Mouse (Mus musculus): ENCODE results near the gene Naa20. TPM values are rescaled to one million over a fixed set of nuclear protein-coding genes. Genes with fewer than 3 reads are reported as not detected.

Naa20 gene
- polyA plus RNA-seq, 1 experiment from 2014 or later, result 122 TPM

DNA sequence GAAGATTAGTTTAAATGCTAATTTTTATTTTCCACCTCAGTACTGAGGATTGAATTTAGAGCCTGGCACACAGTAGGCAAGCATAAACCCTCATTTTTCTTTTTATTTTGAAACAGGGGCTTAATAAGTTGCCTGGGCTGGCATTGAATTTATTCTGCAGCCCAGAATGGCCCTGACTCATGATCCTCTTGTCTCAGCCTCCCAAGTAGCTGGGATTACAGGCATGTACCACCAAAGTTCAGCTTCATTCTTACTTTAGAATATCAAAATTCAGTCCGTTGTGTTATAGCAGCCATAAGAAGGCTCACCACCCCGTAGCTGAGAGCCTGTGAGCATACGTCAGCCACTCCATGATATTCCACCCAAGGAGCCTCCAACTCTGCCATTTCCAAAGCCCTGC lies 35.7 kb upstream of the Naa20 start:
- Histone ChIP-seq H3K9me3 (replicated peaks; ENCODE audit: control insufficient read depth, low read length, poor library complexity, severe bottlenecking) (no peaks in the 10 kb centered on the region), H3K4me3 (ENCODE audit: low read depth, low read length) (no peak overlapping the region), H3K27ac (ENCODE audit: low read length) (no peak overlapping the region), H3K4me1 (ENCODE audit: control insufficient read depth, insufficient read depth, low read length) (peaks cover 6% of the 10 kb centered on the region), H3K4me2 (ENCODE audit: low read length) (no peak overlapping the region), H3K9ac (ENCODE audit: low read depth, low read length) (no peak overlapping the region), H3K36me3 (ENCODE audit: control insufficient read depth, insufficient read depth, low read length) (no peaks in the 10 kb centered on the region), H3K27me3 (ENCODE audit: control insufficient read depth, insufficient read depth, low read depth, low read length) (no peaks in the 10 kb centered on the region)
- WGBS, result 95% methylated on average over 3 of the region's 3 CpGs
- ATAC-seq, result no peak

DNA sequence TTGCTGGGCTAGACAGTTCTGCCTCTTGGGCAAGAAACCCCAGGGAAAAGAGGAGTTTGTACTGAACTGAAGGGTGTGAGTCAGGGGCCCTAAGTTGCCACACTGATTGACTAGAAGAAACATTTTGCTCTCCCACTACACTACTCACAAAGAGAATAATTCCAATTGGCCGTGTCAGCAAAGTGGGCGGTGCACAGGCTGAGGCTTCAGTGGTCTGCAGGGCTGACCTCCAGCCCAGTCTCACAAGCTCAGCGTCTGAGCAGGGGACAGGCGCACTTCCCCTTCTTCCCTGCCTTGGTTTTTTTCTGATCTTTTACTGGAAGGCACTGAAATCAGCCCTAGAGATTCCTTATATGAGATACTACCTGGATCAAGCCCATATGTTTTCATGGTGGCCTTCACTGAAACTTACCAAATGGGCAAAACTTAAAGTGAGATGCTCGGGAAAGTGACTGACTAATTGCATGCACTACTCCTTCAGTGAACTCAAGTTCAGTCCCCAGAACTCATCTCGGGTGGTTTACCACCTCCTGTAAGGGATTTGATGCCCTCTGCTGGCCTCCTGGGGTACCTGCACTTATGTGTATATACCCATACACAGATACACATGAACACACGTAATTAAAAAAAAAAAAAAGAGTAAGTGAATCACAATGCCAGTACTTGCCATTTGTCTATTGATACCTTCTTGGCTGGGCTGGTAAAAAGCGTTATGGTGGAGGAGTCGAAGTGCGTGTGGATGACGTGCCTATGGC lies 35.0 kb upstream of the Naa20 start:
- Histone ChIP-seq H3K4me2 (ENCODE audit: low read length) (no peak overlapping the region), H3K36me3 (ENCODE audit: control insufficient read depth, insufficient read depth, low read length) (no peaks in the 10 kb centered on the region), H3K4me1 (ENCODE audit: control insufficient read depth, insufficient read depth, low read length) (peaks cover 3% of the 10 kb centered on the region), H3K9ac (ENCODE audit: low read depth, low read length) (no peak overlapping the region), H3K27ac (ENCODE audit: low read length) (no peak overlapping the region), H3K27me3 (ENCODE audit: control insufficient read depth, insufficient read depth, low read depth, low read length) (no peaks in the 10 kb centered on the region), H3K4me3 (ENCODE audit: low read depth, low read length) (no peak overlapping the region), H3K9me3 (replicated peaks; ENCODE audit: control insufficient read depth, low read length, poor library complexity, severe bottlenecking) (no peaks in the 10 kb centered on the region)
- 94% methylated on average over 11 of the region's 11 CpGs for whole genome bisulfite sequencing
- ATAC-seq, result no peak

DNA sequence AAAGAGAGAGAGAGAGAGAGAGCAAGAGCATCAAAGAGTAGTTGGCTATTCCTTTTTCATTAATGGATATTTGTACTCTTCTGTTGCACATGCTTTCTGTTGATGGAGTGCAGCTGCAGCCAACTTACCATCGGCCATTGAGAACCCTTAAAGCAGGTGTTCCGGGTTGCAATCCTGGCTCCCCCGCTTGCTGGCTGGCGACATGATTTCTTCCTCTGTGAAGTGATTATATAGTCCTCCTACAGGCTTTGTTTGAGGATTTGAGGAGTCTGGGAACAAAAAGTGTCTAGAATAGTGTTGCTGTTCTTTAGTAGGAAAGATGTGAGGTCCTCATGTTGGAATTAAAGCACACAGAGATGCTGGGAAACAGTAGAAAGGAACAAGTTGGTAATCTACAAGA lies 30.6 kb upstream of the Naa20 start:
- no peaks in the 10 kb centered on the region for H3K36me3 ChIP-seq (ENCODE audit: control insufficient read depth, insufficient read depth, low read length)
- no peak overlapping the region for H3K9ac ChIP-seq (ENCODE audit: low read depth, low read length)

DNA sequence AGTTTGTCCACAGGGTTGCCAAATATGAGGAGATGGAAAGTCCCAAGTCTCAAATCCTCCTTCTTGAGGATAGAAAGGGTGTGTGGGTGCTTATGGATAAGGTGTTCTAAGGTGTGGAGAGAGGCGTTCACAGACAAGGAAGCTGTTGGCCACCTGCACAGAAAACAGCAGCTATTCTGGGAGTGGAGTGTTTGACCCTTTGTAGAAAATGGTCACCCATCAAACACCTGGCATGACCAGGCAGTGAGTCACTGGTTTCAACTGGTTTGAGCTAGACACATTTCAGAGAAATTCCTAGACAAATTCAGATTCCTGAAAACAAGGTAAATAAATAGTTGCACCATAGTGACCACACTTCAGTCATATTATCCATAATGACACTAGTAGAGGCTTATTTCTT lies 29.8 kb upstream of the Naa20 start:
- H3K9me3 ChIP-seq (replicated peaks; ENCODE audit: control insufficient read depth, low read length, poor library complexity, severe bottlenecking), result no peaks in the 10 kb centered on the region
- no peak overlapping the region for H3K4me2 ChIP-seq (ENCODE audit: low read length)
- H3K27me3 ChIP-seq (ENCODE audit: control insufficient read depth, insufficient read depth, low read depth, low read length), result no peaks in the 10 kb centered on the region
- no peaks in the 10 kb centered on the region for H3K36me3 ChIP-seq (ENCODE audit: control insufficient read depth, insufficient read depth, low read length)
- no peak overlapping the region for H3K4me3 ChIP-seq (ENCODE audit: low read depth, low read length)
- H3K4me1 ChIP-seq (ENCODE audit: control insufficient read depth, insufficient read depth, low read length), result no peaks in the 10 kb centered on the region
- 90% methylated on average over 1 of the region's 1 CpGs for WGBS
- H3K27ac ChIP-seq (ENCODE audit: low read length), result no peak overlapping the region
- H3K9ac ChIP-seq (ENCODE audit: low read depth, low read length), result no peak overlapping the region
- no peak for ATAC-seq

More for the DNA sequence above, 30.6 kb upstream of the Naa20 start:
- no peak for ATAC-seq
- no peak overlapping the region for H3K4me3 ChIP-seq (ENCODE audit: low read depth, low read length)
- H3K4me1 ChIP-seq (ENCODE audit: control insufficient read depth, insufficient read depth, low read length), result no peaks in the 10 kb centered on the region
- no peak overlapping the region for H3K4me2 ChIP-seq (ENCODE audit: low read length)
- no peaks in the 10 kb centered on the region for H3K9me3 ChIP-seq (replicated peaks; ENCODE audit: control insufficient read depth, low read length, poor library complexity, severe bottlenecking)
- H3K27me3 ChIP-seq (ENCODE audit: control insufficient read depth, insufficient read depth, low read depth, low read length), result no peaks in the 10 kb centered on the region
- 73% methylated on average over 4 of the region's 4 CpGs for WGBS
- no peak overlapping the region for H3K27ac ChIP-seq (ENCODE audit: low read length)

DNA sequence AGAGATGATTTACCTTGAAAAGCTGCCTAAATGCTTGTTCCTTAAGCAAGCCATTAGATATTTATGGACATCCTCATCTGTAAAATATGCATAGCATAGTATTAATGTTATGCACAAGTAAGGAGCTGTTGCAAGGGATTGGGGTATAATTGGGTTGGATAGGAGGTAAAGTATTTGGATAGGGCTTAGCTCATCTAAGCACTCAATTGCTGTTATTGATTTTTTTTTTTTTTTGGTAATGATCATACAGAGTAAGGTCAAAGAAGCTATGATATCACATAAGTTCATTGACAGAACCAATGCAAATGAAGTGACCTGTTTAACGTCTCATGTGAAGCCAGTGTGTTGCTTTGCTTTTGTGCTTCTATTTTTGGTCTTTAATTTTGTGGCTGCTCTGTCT lies 27.9 kb upstream of the Naa20 start:
- Histone ChIP-seq H3K9me3 (replicated peaks; ENCODE audit: control insufficient read depth, low read length, poor library complexity, severe bottlenecking) (no peaks in the 10 kb centered on the region), H3K4me2 (ENCODE audit: low read length) (no peak overlapping the region), H3K27me3 (ENCODE audit: control insufficient read depth, insufficient read depth, low read depth, low read length) (no peaks in the 10 kb centered on the region), H3K27ac (ENCODE audit: low read length) (no peak overlapping the region), H3K4me3 (ENCODE audit: low read depth, low read length) (no peak overlapping the region), H3K36me3 (ENCODE audit: control insufficient read depth, insufficient read depth, low read length) (no peaks in the 10 kb centered on the region; the same call in 1 of the 2 replicates), H3K4me1 (ENCODE audit: control insufficient read depth, insufficient read depth, low read length) (no peaks in the 10 kb centered on the region), H3K9ac (ENCODE audit: low read depth, low read length) (no peak overlapping the region)
- ATAC-seq, result no peak
- 58% methylated on average over 1 of the region's 1 CpGs for WGBS

DNA sequence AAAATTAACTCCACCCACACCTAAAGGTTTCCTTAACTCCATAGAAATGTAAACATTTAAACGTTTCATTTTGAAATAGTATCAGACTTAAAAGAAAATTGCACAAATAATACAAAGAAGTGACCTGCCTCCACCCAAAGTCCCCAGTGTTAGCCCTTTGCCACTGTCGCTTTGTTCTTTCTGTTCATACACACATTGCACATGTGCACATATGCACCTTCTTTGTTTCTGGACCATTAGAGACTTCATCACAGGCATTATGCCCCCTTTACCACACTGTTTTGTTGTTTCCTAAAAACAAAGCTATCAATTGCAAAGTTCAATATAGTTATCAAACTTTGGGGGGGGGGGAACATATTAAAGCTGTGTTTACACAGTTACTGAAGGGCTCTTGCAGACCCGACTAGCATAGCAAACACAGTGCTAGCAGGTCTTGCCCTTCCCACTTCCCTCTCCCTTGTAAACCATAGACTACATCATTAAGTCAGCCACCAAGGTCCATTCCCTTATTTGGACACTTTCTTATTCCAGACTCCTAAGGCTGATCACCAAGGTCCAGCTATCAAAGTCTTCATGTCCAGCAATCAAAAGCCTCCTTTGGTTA lies 26.9 kb upstream of the Naa20 start:
- Histone ChIP-seq H3K27me3 (ENCODE audit: control insufficient read depth, insufficient read depth, low read depth, low read length) (no peaks in the 10 kb centered on the region), H3K4me3 (ENCODE audit: low read depth, low read length) (no peak overlapping the region), H3K9me3 (replicated peaks; ENCODE audit: control insufficient read depth, low read length, poor library complexity, severe bottlenecking) (no peaks in the 10 kb centered on the region), H3K9ac (ENCODE audit: low read depth, low read length) (no peak overlapping the region), H3K36me3 (ENCODE audit: control insufficient read depth, insufficient read depth, low read length) (no peaks in the 10 kb centered on the region; the same call in 1 of the 2 replicates), H3K4me2 (ENCODE audit: low read length) (no peak overlapping the region), H3K4me1 (ENCODE audit: control insufficient read depth, insufficient read depth, low read length) (no peaks in the 10 kb centered on the region), H3K27ac (ENCODE audit: low read length) (no peak overlapping the region)
- ATAC-seq, result no peak
- 76% methylated on average over 3 of the region's 3 CpGs for WGBS

DNA sequence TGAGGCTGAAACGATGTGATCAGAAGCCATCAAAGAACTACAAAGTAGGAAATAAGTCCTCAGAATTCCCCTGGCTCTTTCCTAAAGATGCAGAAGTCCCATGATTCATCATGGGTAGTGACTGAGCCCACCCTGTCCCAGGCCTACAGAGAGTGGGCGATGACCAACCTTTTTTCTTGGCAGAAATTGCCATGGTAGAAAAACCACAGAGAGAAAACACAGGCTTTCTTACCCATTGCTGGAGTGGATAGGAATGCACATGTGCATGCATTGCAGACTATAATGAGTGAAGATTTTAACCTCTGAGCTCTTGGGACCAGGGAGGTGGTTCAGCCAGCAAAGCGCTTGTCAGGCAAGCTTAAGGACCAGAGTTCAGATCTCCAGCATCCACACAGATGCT lies 24.7 kb upstream of the Naa20 start:
- H3K27me3 ChIP-seq (ENCODE audit: control insufficient read depth, insufficient read depth, low read depth, low read length), result no peaks in the 10 kb centered on the region
- no peak overlapping the region for H3K9ac ChIP-seq (ENCODE audit: low read depth, low read length)
- H3K36me3 ChIP-seq (ENCODE audit: control insufficient read depth, insufficient read depth, low read length), result no peaks in the 10 kb centered on the region; the same call in 1 of the 2 replicates
- H3K4me3 ChIP-seq (ENCODE audit: low read depth, low read length), result no peak overlapping the region
- no peak for ATAC-seq
- no peak overlapping the region for H3K4me2 ChIP-seq (ENCODE audit: low read length)
- 98% methylated on average over 3 of the region's 3 CpGs for WGBS
- no peaks in the 10 kb centered on the region for H3K4me1 ChIP-seq (ENCODE audit: control insufficient read depth, insufficient read depth, low read length)
- no peak overlapping the region for H3K27ac ChIP-seq (ENCODE audit: low read length)
- no peaks in the 10 kb centered on the region for H3K9me3 ChIP-seq (replicated peaks; ENCODE audit: control insufficient read depth, low read length, poor library complexity, severe bottlenecking)

DNA sequence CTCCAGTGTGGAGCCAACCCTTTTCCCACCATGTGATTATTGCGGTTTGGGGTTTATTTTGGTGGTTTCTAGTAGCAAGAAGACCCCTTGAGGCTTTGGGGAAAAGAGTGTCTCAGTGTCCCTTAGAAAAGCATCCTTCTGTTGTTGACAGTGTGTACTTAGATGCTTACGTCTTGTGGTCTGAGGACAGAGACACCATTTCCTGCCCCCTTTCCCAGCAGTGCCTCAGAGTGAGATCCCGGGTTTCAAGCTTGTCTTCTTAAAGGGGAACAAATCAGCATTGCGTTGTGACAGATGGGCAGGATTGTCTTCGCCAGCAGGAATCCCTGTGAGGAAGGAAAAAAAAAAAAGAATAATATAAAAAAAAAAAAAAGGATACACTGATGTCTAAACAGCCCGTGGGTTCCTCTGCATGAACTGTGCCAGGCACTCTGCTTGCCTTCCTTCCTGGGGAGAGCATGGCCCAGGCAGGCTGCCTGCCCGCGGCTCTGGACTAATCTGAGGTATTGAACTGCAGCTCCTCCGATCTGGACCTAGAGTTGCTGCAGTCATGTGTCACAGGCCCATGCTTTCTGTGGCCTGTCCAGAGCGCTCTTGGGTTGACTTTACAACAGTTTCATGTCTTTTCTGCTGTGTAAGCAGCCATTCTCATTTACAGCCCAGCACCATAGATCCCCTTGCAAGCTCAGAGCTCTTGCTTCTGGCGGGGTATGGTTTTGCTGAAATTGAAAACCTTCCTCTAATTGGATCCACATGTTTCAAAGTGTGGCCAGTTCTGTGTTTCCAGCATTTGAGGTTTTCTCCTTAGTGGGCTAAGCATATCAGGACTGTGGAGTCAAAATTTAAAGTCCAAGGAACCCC lies 20.8 kb upstream of the Naa20 start:
- H3K4me3 ChIP-seq (ENCODE audit: low read depth, low read length), result no peak overlapping the region
- no peaks in the 10 kb centered on the region for H3K9me3 ChIP-seq (replicated peaks; ENCODE audit: control insufficient read depth, low read length, poor library complexity, severe bottlenecking)
- no peak overlapping the region for H3K4me2 ChIP-seq (ENCODE audit: low read length)
- H3K27ac ChIP-seq (ENCODE audit: low read length), result no peak overlapping the region
- no peaks in the 10 kb centered on the region for H3K4me1 ChIP-seq (ENCODE audit: control insufficient read depth, insufficient read depth, low read length)
- no peaks in the 10 kb centered on the region for H3K27me3 ChIP-seq (ENCODE audit: control insufficient read depth, insufficient read depth, low read depth, low read length)
- H3K36me3 ChIP-seq (ENCODE audit: control insufficient read depth, insufficient read depth, low read length), result peaks cover 6% of the 10 kb centered on the region; the same call in 1 of the 2 replicates
- no peak overlapping the region for H3K9ac ChIP-seq (ENCODE audit: low read depth, low read length)
- WGBS, result 65% methylated on average over 11 of the region's 11 CpGs
- no peak for ATAC-seq

DNA sequence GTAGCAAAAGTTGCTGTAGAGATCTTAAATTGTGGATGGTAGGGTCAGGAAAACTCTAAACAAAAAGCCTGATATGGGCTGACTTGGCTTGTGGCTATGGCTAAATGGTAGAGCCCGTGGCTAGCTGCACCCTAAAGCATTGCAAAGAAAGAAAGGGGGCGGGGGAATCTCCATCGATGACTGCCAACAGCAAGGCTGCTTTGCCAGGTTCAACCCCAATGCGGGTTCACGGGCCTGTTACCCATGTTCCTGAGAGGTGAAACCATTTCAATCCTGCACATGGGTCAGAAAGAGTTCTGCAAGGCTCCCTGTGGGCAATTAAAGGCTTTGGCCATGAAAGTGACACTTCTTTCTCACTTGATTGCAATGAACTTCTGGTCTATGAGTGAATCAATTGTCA lies 20.0 kb upstream of the Naa20 start:
- Histone ChIP-seq H3K4me2 (ENCODE audit: low read length) (no peak overlapping the region), H3K27ac (ENCODE audit: low read length) (no peak overlapping the region), H3K4me3 (ENCODE audit: low read depth, low read length) (no peak overlapping the region), H3K9me3 (replicated peaks; ENCODE audit: control insufficient read depth, low read length, poor library complexity, severe bottlenecking) (no peaks in the 10 kb centered on the region), H3K36me3 (ENCODE audit: control insufficient read depth, insufficient read depth, low read length) (peaks cover 6% of the 10 kb centered on the region; the same call in 1 of the 2 replicates), H3K4me1 (ENCODE audit: control insufficient read depth, insufficient read depth, low read length) (no peaks in the 10 kb centered on the region), H3K27me3 (ENCODE audit: control insufficient read depth, insufficient read depth, low read depth, low read length) (no peaks in the 10 kb centered on the region), H3K9ac (ENCODE audit: low read depth, low read length) (no peak overlapping the region)
- 83% methylated on average over 5 of the region's 5 CpGs for WGBS
- ATAC-seq, result no peak
